Mouse (Mus musculus) cerebellum, postnatal 10 days (tissue): ENCODE measurements at regions not wholly inside any gene's neighbourhood (a gene's known extent, or its start where the extent isn't known, plus 50 kb on each side); places are given as distances from the start of the nearest gene placed in this dataset.

Experiments
- DNase-seq, 2 experiments: peaks; one replicate each; pipeline ENCODE4 v3.0.0; 2021; ENCODE audit warnings: mixed read lengths in 2 of 2

GRCm38 (mm10) chr2:14544686-14545085, 58.2 kb upstream of the Cacnb2 start:
- peak in 1 of 2 experiments; percentile 2 for DNase-seq

GRCm38 (mm10) chr2:14548650-14549049, 54.2 kb upstream of the Cacnb2 start:
- DNase-seq = no peak

GRCm38 (mm10) chr2:14549560-14549959, 53.3 kb upstream of the Cacnb2 start:
- DNase-seq = no peak

GRCm38 (mm10) chr2:14550826-14551225, 52.1 kb upstream of the Cacnb2 start:
- DNase-seq = no peak
